Mouse (Mus musculus) heart, embryonic 15.5 days (tissue): ENCODE measurements at regions not wholly inside any gene's neighbourhood (a gene's known extent, or its start where the extent isn't known, plus 50 kb on each side); places are given as distances from the start of the nearest gene placed in this dataset.

Experiments used
- ATAC-seq: fragments of 200-750 bp; cut with Nextera tagmentation; replicated peaks from 2 replicates; pipeline ENCODE4 v1.8.0; 2017; ENCODE audit warnings: low read depth, moderate TSS enrichment; ENCODE audit not compliant: insufficient number of reproducible peaks, insufficient read depth, low FRiP score
- H3K27ac ChIP-seq: fragments of 300-500 bp; sonication (generic); 2 replicates; pipeline ENCODE4 v1.5.1; 2015; ENCODE audit warnings: mild to moderate bottlenecking, inconsistent platforms
- H3K27me3 ChIP-seq: fragments of 300-500 bp; sonication (generic); 2 replicates; pipeline ENCODE4 v1.6.1; 2015; ENCODE audit warnings: inconsistent platforms
- H3K36me3 ChIP-seq: fragments of 300-500 bp; sonication (generic); 2 replicates; pipeline ENCODE4 v1.6.1; 2015; ENCODE audit warnings: mild to moderate bottlenecking, inconsistent platforms
- H3K4me1 ChIP-seq: fragments of 300-500 bp; sonication (generic); replicated peaks from 2 replicates; pipeline ENCODE4 v1.6.1; 2015; ENCODE audit warnings: inconsistent platforms
- H3K4me2 ChIP-seq: fragments of 300-500 bp; sonication (generic); 2 replicates; pipeline ENCODE4 v1.6.1; 2015; ENCODE audit warnings: inconsistent platforms, mild to moderate bottlenecking, moderate library complexity
- H3K4me3 ChIP-seq: fragments of 300-500 bp; sonication (generic); 2 replicates; pipeline ENCODE4 v1.5.1; 2015; ENCODE audit warnings: mild to moderate bottlenecking, inconsistent platforms
- H3K9ac ChIP-seq: fragments of 300-500 bp; sonication (generic); 2 replicates; pipeline ENCODE4 v1.6.1; 2015; ENCODE audit warnings: mild to moderate bottlenecking, inconsistent platforms
- H3K9me3 ChIP-seq: fragments of 300-500 bp; sonication (generic); replicated peaks from 2 replicates; pipeline ENCODE4 v1.6.1; 2016; ENCODE audit warnings: inconsistent platforms
- WGBS: fragments of 180-500 bp; shearing (Covaris S2); methylation state at CpG from one replicate; pipeline ENCODE4 v1.1.7; 2015; ENCODE audit warnings: mixed read lengths; 5-methylcytosine and 5-hydroxymethylcytosine counted together
- microRNA counts: library from miRNA; unstranded; fragments of <30 nt; microRNA quantifications from one replicate; lab custom pipeline; 2016
- microRNA-seq: library from miRNA; unstranded; fragments of <30 nt; microRNA quantifications from one replicate; pipeline ENCODE4, GENCODE M21; 2016

DNA sequence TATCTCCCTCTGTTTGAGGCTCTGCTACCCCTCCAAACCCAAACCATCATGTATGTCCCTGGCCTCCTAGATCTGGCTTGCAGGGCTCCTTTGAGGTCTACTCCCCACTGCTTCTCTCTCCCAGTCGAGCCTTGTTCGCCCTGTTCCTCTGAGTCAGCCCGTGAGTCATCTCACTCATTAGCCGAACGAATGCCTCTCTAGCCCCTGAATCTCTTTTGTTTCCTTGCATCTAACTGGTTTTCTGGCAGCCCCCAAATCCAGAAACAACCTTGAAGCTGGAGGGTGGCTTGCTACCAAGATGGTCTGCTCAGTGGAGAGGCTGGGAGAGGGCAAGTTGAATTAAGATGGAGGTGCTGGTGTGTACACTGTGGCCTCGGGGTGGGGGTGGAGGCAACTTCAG lies 66.3 kb upstream of the Mkln1 start:
- H3K4me1 ChIP-seq, result no peaks in the 10 kb centered on the region

DNA sequence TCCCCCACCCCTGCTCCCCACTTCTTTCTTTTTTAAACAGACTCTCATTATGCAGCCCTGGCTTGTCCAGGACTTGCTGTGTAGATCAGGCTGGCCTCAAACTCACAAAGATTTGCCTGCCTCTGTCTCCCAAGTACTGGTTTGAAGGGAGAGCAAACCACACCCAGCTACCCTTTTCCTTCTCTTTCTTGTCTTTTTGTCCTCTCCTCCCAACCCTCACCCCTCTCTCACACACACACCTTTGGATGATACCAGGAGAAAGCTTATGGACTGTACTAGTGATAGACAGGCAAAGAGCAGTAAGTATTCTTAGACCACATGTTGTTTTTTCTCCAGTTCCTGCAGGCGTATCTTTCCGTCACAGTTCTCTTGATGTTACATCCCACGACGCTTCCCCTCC lies 65.8 kb upstream of the Mkln1 start:
- ATAC-seq, result no peak
- 70% methylated on average over 4 of the region's 4 CpGs for WGBS

More for the DNA sequence above, 66.3 kb upstream of the Mkln1 start:
- Histone ChIP-seq H3K36me3 (no peaks in the 10 kb centered on the region), H3K27me3 (no peaks in the 10 kb centered on the region), H3K27ac (no peak overlapping the region), H3K4me2 (no peak overlapping the region), H3K9ac (no peak overlapping the region), H3K9me3 (no peaks in the 10 kb centered on the region), H3K4me3 (no peak overlapping the region)
- WGBS, result 70% methylated on average over 6 of the region's 6 CpGs
- ATAC-seq, result no peak

DNA sequence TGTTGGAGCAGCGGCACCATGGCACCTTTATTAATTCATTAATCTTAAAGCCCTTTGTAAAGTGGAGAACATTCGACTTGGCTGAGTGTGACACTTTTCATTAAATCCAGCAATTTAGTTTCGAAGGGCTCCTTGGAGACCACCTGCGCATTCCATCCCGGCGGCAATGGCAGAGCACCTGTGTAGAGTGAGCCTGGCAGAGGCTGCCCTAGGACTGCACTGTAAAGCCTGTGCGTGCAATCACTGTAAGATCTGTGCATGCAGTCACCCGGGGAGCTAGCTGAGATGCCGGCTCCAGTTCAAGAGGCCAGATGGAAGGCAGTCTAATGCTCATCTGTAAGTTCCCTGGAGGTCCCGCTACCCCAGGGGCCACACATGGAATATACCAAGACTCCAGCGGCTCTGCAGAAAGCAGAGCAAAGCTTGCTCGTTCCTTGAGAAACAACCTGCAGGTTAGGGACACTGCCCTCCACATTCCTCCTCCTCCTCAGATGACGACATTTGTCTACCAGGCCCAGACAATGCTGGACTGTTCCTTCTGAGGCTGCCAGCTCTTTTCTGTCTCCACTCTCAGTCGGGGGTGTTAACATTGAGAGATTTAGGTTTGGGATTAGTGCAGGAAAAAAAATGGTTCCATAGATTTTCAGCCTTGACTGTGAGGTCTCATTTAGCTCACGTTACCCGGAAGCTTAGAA lies 65.2 kb upstream of the Mkln1 start:
- Histone ChIP-seq H3K4me1 (no peaks in the 10 kb centered on the region), H3K27ac (no peak overlapping the region), H3K9me3 (no peaks in the 10 kb centered on the region), H3K4me3 (no peak overlapping the region), H3K4me2 (no peak overlapping the region), H3K9ac (no peak overlapping the region), H3K36me3 (no peaks in the 10 kb centered on the region), H3K27me3 (no peaks in the 10 kb centered on the region)
- ATAC-seq, result no peak
- WGBS, result 73% methylated on average over 16 of the region's 16 CpGs

More for the DNA sequence above, 65.8 kb upstream of the Mkln1 start:
- no peak overlapping the region for H3K4me3 ChIP-seq
- H3K4me2 ChIP-seq, result no peak overlapping the region
- no peaks in the 10 kb centered on the region for H3K4me1 ChIP-seq
- H3K27ac ChIP-seq, result no peak overlapping the region
- no peaks in the 10 kb centered on the region for H3K9me3 ChIP-seq
- H3K36me3 ChIP-seq, result no peaks in the 10 kb centered on the region
- no peaks in the 10 kb centered on the region for H3K27me3 ChIP-seq
- no peak overlapping the region for H3K9ac ChIP-seq

DNA sequence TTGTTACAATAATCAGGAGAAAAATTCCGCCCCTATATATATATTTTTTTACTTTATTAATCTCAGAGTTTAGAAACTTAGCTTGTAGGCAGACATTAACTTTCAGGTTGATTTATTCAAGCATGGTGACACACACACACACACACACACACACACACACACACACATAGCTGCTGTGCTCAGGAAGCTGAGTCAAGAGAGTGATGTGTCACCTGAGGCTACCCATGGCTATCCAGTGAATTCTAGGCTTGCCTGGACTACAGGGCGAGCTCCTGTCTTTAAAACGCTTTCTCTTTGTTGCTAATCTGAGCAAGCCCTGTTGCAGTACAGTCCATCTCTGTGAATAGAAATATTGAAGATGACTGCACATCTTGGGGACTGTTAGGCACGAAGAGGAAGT lies 64.4 kb upstream of the Mkln1 start:
- 83% methylated on average over 4 of the region's 4 CpGs for WGBS
- H3K4me1 ChIP-seq, result no peaks in the 10 kb centered on the region; the same call in 1 of the 2 replicates
- no peaks in the 10 kb centered on the region for H3K27me3 ChIP-seq
- no peak overlapping the region for H3K4me2 ChIP-seq
- H3K9ac ChIP-seq, result no peak overlapping the region
- no peak for ATAC-seq
- H3K4me3 ChIP-seq, result no peak overlapping the region
- no peaks in the 10 kb centered on the region for H3K9me3 ChIP-seq
- H3K36me3 ChIP-seq, result no peaks in the 10 kb centered on the region
- no peak overlapping the region for H3K27ac ChIP-seq

DNA sequence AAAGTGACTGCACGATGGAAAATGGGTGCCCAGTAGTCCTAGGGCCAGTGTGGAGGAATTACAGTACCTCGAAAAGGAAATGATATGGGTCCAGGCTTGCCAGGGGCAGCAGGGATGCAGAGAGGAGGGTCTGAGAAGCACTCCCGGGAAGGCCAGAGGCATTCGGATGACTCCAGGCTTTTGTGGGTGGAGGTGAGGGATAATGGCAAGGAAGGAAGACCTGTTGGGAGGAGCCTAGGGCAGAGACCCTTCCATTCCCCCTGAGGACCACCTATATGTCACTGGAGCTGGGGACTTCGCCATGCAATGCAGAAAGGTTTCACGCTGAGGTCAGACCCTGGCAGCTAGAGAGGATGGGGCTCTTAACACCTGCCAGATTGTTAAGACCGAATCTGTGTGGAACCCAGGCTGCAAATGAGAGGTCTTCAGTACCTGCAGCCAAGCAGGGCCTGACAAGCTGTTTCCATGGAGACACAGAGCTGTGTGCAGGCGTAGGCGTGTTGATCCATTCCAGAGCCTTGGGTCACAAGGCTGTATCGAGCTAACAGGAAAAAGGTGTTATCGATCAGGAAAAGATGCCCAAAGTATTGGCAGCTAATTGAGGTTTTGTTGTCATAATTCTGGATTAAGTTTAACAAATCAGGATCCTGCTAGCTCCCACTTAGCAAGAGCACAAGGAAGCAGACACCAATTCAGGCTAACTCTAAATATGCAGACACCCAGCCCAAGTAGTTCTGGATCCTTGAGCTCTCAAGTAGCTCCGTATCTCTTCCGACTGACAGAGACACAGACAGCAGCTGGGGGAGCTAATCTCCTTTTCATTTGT lies 59.2 kb upstream of the Mkln1 start:
- Histone ChIP-seq H3K4me3 (no peak overlapping the region), H3K27ac (no peak overlapping the region), H3K9me3 (no peaks in the 10 kb centered on the region), H3K36me3 (no peaks in the 10 kb centered on the region), H3K4me2 (no peak overlapping the region), H3K9ac (no peak overlapping the region), H3K4me1 (peaks cover 7% of the 10 kb centered on the region), H3K27me3 (no peaks in the 10 kb centered on the region)
- WGBS, result 36% methylated on average over 13 of the region's 13 CpGs
- no peak for ATAC-seq

DNA sequence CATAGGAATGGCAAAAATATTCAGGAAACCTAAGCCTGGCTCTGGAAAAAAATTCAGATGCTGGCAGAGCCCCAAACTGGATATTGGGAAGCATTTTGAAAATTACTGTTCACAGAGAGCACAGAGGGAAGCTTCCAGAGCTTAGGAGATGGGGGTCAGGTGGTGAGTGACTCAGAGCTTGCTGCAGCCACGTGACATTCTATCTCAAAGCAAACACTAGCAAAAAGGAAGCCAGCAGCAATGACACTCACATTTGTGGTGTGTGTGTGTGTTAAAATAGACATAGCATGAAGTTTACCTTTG lies 58.6 kb upstream of the Mkln1 start:
- ATAC-seq, result no peak
- Histone ChIP-seq H3K27me3 (no peaks in the 10 kb centered on the region), H3K4me2 (no peak overlapping the region), H3K36me3 (no peaks in the 10 kb centered on the region), H3K9ac (no peak overlapping the region), H3K9me3 (no peaks in the 10 kb centered on the region), H3K4me1 (peaks cover 7% of the 10 kb centered on the region), H3K4me3 (no peak overlapping the region), H3K27ac (no peak overlapping the region)
- WGBS, result 21% methylated on average over 1 of the region's 1 CpGs

DNA sequence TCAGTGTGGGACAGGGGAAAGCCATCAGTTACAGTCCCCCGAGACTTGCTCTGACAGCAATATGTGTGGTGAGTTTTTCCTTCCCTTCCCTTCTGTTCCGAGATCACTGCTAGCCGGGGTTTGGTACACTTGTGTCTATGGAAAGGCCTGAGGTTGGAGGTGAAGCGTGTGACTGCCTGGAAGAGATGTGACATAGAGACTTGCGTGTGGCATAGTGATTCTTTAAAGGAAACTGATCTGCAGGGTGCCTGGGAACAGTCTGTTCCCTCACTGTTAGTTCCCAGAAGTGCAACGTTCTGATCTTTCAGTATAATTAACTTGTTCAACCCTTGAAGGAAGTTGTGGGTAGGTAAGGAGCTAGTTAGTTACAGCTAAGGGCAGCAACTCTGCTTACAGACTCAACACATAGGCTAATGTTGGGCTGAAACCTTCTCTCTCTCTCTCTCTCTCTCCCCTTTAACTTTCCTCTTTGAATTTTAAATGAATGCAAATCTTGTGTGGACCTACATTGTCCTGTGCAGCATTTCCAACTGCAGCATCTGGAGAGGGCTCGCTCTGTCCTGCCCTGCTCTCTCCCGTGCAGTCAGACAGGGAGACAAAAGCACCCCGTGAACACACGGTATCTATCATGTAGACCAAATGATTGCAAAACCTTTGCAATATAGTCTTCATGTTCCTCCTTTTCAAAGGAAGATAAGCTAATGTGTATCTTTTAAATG lies 53.0 kb upstream of the Mkln1 start:
- Histone ChIP-seq H3K4me2 (no peak overlapping the region), H3K4me1 (no peaks in the 10 kb centered on the region), H3K9ac (no peak overlapping the region), H3K27ac (no peak overlapping the region), H3K9me3 (no peaks in the 10 kb centered on the region), H3K4me3 (no peak overlapping the region), H3K27me3 (no peaks in the 10 kb centered on the region), H3K36me3 (no peaks in the 10 kb centered on the region)
- 63% methylated on average over 10 of the region's 10 CpGs for WGBS
- ATAC-seq, result no peak

DNA sequence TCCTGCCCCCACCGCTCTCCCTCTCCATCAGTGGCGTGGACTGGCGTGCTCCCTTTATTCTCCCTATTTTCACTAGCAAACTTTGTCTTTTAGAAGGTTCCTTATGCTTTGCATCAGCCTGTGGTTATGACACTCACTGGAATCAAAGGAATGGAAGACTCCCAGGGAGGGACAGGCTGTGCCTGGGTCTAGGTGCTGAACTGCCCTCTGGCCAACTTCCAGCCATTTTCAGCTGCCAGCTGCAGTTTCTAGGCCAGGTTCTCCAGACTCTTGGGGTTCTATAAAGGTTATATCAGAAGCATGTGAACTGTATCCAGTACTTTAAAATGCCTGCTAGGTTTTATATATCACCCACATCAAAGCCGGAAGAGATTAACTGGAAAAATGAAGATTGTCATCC lies 50.2 kb upstream of the Mkln1 start:
- 95% methylated on average over 4 of the region's 4 CpGs for WGBS
- Histone ChIP-seq H3K9me3 (no peaks in the 10 kb centered on the region), H3K9ac (no peak overlapping the region), H3K27ac (no peak overlapping the region), H3K36me3 (no peaks in the 10 kb centered on the region), H3K27me3 (no peaks in the 10 kb centered on the region), H3K4me3 (no peak overlapping the region), H3K4me1 (no peaks in the 10 kb centered on the region), H3K4me2 (no peak overlapping the region)
- no peak for ATAC-seq

MicroRNAs in the stretch of these regions (microRNA counts, 519-probe panel; counts per million panel counts)
- 3,269 counts per million, percentile 80 among the panel's probes with 10 or more counts for microRNA mmu-miR-29a (lab: Ali Mortazavi, UCI)

Small RNA genes in the stretch of these regions (microRNA-seq; reads per million reads assigned to microRNA genes)
- 323 reads per million, percentile 66 among the genes with 10 or more reads in this experiment for gene Mir29a
- gene Mir29b-1, result 3.6 reads per million, percentile 13 among the genes with 10 or more reads in this experiment
